In genomic region chr2:130833699-130834098, GRCm38 (mm10) we compare ENCODE assay signal across 20 mouse cellular contexts.
DNase-seq lines count a peak whose midpoint lies in the region; ATAC-seq and TF ChIP-seq lines count a peak whose summit lies in the region.
"Had no signal": no experiment of that assay in that cellular context is flagged by ENCODE, and none has a peak within 500 bp of the region (broad histone marks: within the 10 kb centered on the region; RNA-seq: fewer than 3 reads in every experiment).

No protein-coding gene starts in this region.

- peaks cover 13% of the 10 kb centered on the region for H3K36me3 ChIP-seq in heart, postnatal 0 days (replicated peaks; ENCODE audit: control insufficient read depth, insufficient read depth, low read length)
- no peaks in the 10 kb centered on the region for H3K36me3 ChIP-seq in liver, embryonic 16.5 days (ENCODE audit: control insufficient read depth, insufficient read depth)
- H3K36me3 ChIP-seq in liver, embryonic 11.5 days (ENCODE audit: control insufficient read depth, insufficient read depth, low read length): peaks cover 5% of the 10 kb centered on the region

- peak overlapping the region; percentile 4; the same call in 1 of the 2 replicates for H3K27ac ChIP-seq in heart, postnatal 0 days (ENCODE audit: low read depth)
- peak overlapping the region; percentile 31 for H3K27ac ChIP-seq in liver, embryonic 16.5 days (ENCODE audit: low read length)
- no peak overlapping the region for H3K27ac ChIP-seq in liver, embryonic 11.5 days (ENCODE audit: low read depth, low read length)
- H3K27ac ChIP-seq in embryonic fibroblast, embryonic 13.5 days (ENCODE audit: insufficient read depth, low read length): peak overlapping the region; percentile 41; the same call in 1 of the 2 replicates
- H3K27ac ChIP-seq: embryonic facial prominence, embryonic 15.5 days; forebrain, embryonic 12.5 days; hindbrain, embryonic 10.5 days; hindbrain, embryonic 14.5 days; intestine, embryonic 15.5 days had no signal

- H3K4me3 ChIP-seq in heart, postnatal 0 days (ENCODE audit: low read depth, low read length): no peak overlapping the region
- H3K4me3 ChIP-seq in liver, embryonic 16.5 days (ENCODE audit: low read depth, low read length): no peak overlapping the region
- no peak overlapping the region for H3K4me3 ChIP-seq in liver, embryonic 11.5 days (ENCODE audit: low read depth, low read length)
- H3K4me3 ChIP-seq in embryonic fibroblast, embryonic 13.5 days (ENCODE audit: insufficient read depth, low read length): no peak overlapping the region
- H3K4me3 ChIP-seq: embryonic facial prominence, embryonic 15.5 days; forebrain, embryonic 12.5 days; heart, embryonic 12.5 days; hindbrain, embryonic 10.5 days; intestine, embryonic 15.5 days had no signal

- H3K9ac ChIP-seq in heart, postnatal 0 days (replicated peaks; ENCODE audit: low read depth, low read length): no peak overlapping the region
- no peak overlapping the region for H3K9ac ChIP-seq in liver, embryonic 16.5 days (ENCODE audit: low read depth, low read length)
- no peak overlapping the region for H3K9ac ChIP-seq in liver, embryonic 11.5 days (ENCODE audit: low read depth, low read length)
- H3K9ac ChIP-seq: embryonic facial prominence, embryonic 15.5 days; forebrain, embryonic 12.5 days; heart, embryonic 12.5 days; hindbrain, embryonic 14.5 days; intestine, embryonic 15.5 days had no signal

- no peak for TF ChIP-seq CTCF in heart, postnatal 0 days (IDR thresholded peaks at IDR 0.05; ENCODE audit: low read depth)
- no peak for TF ChIP-seq CTCF in embryonic fibroblast, embryonic 13.5 days (IDR thresholded peaks at IDR 0.05; ENCODE audit: borderline replicate concordance, insufficient read depth, low read length)

- TF ChIP-seq POLR2A in embryonic fibroblast, embryonic 13.5 days (IDR thresholded peaks at IDR 0.05; ENCODE audit: low read depth, low read length): no peak

- H3K4me1 ChIP-seq in heart, postnatal 0 days (ENCODE audit: control insufficient read depth, insufficient read depth): peaks cover 29% of the 10 kb centered on the region
- H3K4me1 ChIP-seq in liver, embryonic 16.5 days (ENCODE audit: control insufficient read depth, low read depth, low read length): peaks cover under 1% of the 10 kb centered on the region; the same call in 1 of the 2 replicates
- H3K4me1 ChIP-seq in liver, embryonic 11.5 days (replicated peaks; ENCODE audit: control insufficient read depth, insufficient read depth, low read length): no peaks in the 10 kb centered on the region
- H3K4me1 ChIP-seq in embryonic fibroblast, embryonic 13.5 days (ENCODE audit: control insufficient read depth, insufficient read depth, low read length): peaks cover 4% of the 10 kb centered on the region; the same call in 1 of the 2 replicates

- 76% methylated on average over 3 of the region's 3 CpGs for WGBS in heart, postnatal 0 days
- WGBS in liver, embryonic 16.5 days (ENCODE audit: insufficient replicate concordance): 65% methylated on average over 3 of the region's 3 CpGs
- WGBS in liver, embryonic 11.5 days: 83% methylated on average over 3 of the region's 3 CpGs

- no peak for ATAC-seq in heart, postnatal 0 days (ENCODE audit: insufficient read depth, low read depth)
- peak; percentile 63; the same call in 1 of the 2 replicates for ATAC-seq in liver, embryonic 16.5 days (ENCODE audit: low read depth)
- no peak for ATAC-seq in liver, embryonic 11.5 days (replicated peaks; ENCODE audit: low FRiP score)
- ATAC-seq: forebrain, embryonic 16.5 days; intestine, embryonic 15.5 days had no signal

- H3K9me3 ChIP-seq in heart, postnatal 0 days (replicated peaks; ENCODE audit: control insufficient read depth, low read length): no peaks in the 10 kb centered on the region
- H3K9me3 ChIP-seq in liver, embryonic 16.5 days (replicated peaks; ENCODE audit: control insufficient read depth, low read length): no peaks in the 10 kb centered on the region
- H3K9me3 ChIP-seq in liver, embryonic 11.5 days (ENCODE audit: control insufficient read depth, low read length): no peaks in the 10 kb centered on the region
- H3K9me3 ChIP-seq: embryonic facial prominence, embryonic 15.5 days; forebrain, embryonic 12.5 days; heart, embryonic 12.5 days; hindbrain, embryonic 10.5 days; intestine, embryonic 15.5 days had no signal

- no peak for TF ChIP-seq EP300 in heart, postnatal 0 days (IDR thresholded peaks at IDR 0.05; ENCODE audit: low read depth)

- DNase-seq in heart, postnatal 0 days (ENCODE audit: low spot score): no peak
- no peak for DNase-seq in heart, adult 8-10 months (ENCODE audit: low spot score)
- no peak for DNase-seq in liver, embryonic 11.5 days (ENCODE audit: low spot score)
- DNase-seq in gonadal fat pad, adult 2 months (ENCODE audit: low read depth): peak; percentile 80
- no peak for DNase-seq in thymus, postnatal 4 days
- DNase-seq: adrenal gland, adult 2 months; adrenal gland, postnatal 25 days; cerebellum, adult 2 months; cerebellum, postnatal 14 days; embryo, embryonic 11 days; gastrocnemius, postnatal 14 days had no signal

- no peak overlapping the region for H3K4me2 ChIP-seq in heart, postnatal 0 days (ENCODE audit: low read depth, low read length)
- no peak overlapping the region for H3K4me2 ChIP-seq in liver, embryonic 16.5 days (ENCODE audit: low read depth, low read length)
- H3K4me2 ChIP-seq in liver, embryonic 11.5 days: no peak overlapping the region
- H3K4me2 ChIP-seq: embryonic facial prominence, embryonic 15.5 days; forebrain, embryonic 12.5 days; heart, embryonic 12.5 days; hindbrain, embryonic 14.5 days; intestine, embryonic 15.5 days had no signal

- H3K27me3 ChIP-seq in heart, postnatal 0 days (ENCODE audit: control insufficient read depth, insufficient read depth, low read length): no peaks in the 10 kb centered on the region
- H3K27me3 ChIP-seq in liver, embryonic 16.5 days (ENCODE audit: control insufficient read depth, insufficient read depth, low read depth, low read length): no peaks in the 10 kb centered on the region
- H3K27me3 ChIP-seq in liver, embryonic 11.5 days (replicated peaks; ENCODE audit: control insufficient read depth, insufficient read depth, low read length): no peaks in the 10 kb centered on the region
- H3K27me3 ChIP-seq: embryonic facial prominence, embryonic 15.5 days; forebrain, embryonic 12.5 days; heart, embryonic 12.5 days; intestine, embryonic 15.5 days had no signal
